Mouse (Mus musculus) cerebellum, adult 2 months (tissue): ENCODE measurements at regions not wholly inside any gene's neighbourhood (a gene's known extent, or its start where the extent isn't known, plus 50 kb on each side); places are given as distances from the start of the nearest gene placed in this dataset.

ENCODE experiments used
- CTCF ChIP-seq: fragments of 200-500 bp; IDR thresholded peaks from 2 replicates; pipeline ENCODE4 v1.5.1; 2011; ENCODE audit warnings: low read depth, mild to moderate bottlenecking, control low read depth, low read length, moderate library complexity, borderline replicate concordance; ENCODE audit not compliant: insufficient read depth
- POLR2A ChIP-seq: fragments of 200-500 bp; IDR thresholded peaks from 2 replicates; pipeline ENCODE4 v1.6.1; 2011; ENCODE audit warnings: low read length, control low read depth, borderline replicate concordance; ENCODE audit not compliant: insufficient read depth

DNA sequence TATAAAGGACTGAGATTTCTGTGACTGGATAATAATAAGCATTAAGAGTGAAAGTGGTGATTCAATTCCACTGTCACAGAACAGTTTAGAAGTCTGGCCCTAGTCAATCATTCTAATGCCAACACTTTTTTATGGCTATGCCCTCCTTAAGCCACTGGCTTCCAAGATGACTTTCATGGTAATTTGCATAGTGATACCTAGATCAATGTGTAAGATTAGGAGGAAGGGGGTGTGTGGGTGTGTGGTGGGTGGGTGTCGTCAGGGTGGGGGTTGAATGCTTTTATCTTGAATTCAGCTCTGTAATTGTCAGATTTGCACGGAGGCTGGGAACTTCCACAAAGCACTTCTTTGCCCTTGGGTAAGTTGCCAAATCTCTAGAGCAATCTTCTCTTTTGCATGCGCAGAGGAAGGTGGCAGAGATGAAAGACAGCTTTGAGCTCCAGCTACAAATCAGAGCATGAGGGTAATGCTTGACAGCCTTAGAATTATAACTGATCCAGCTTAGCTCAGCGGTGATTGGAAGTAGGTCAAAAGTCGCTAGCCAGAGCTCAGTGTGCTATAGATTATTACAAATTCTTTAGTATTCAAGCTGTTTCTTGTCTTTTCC lies 805.9 kb downstream of the Abca13 start:
- TF ChIP-seq POLR2A (no peak), CTCF (no peak)
